Mouse (Mus musculus): ENCODE data around the gene Tsen34.
"Not testable (repeated sequence)": the region's sequence is repeated elsewhere in the genome, so short reads cannot be mapped to it uniquely, and the experiment has no call there.

Tsen34 gene

GRCm38 (mm10) chr7:3732675-3733074 lies 40.0 kb downstream of the Tsen34 start:
- DNase-seq: not testable (repeated sequence)

All from thymus, adult 18-20 months (tissue).